Mouse (Mus musculus) cerebellum, postnatal 4 days (tissue): ENCODE data around the gene Atoh8.

ENCODE experiments used
- DNase-seq, 2 experiments: peaks; one replicate each; pipeline ENCODE4 v3.0.0; 2022; ENCODE audit warnings: low spot score in 2 of 2, mixed read lengths in 1 of 2

Atoh8 gene

DNA sequence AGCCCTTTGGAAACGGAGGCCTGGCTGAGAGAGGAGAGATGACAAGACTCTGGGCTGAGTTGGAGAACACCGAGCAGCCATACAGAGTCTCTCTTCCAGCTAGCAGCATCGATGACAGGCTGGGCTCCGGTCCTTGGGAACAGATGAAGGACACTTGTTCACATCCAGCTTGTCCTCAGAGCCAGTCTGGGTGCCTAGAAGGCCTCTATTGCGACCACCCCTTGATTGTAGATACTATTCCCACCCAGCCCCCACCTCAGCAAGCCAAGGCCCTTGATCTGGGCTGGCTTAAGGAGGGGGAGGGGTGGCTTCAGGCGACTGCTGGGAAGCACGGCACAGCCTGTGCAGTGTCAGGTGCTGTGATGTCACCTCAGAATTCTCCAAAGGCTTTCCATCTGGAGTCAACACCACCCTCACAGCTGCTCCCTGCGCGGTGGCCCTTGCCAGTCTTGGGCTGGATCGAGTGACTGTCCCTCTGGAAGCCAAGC is 19.3 kb upstream of the Atoh8 start:
- no peak for DNase-seq

DNA sequence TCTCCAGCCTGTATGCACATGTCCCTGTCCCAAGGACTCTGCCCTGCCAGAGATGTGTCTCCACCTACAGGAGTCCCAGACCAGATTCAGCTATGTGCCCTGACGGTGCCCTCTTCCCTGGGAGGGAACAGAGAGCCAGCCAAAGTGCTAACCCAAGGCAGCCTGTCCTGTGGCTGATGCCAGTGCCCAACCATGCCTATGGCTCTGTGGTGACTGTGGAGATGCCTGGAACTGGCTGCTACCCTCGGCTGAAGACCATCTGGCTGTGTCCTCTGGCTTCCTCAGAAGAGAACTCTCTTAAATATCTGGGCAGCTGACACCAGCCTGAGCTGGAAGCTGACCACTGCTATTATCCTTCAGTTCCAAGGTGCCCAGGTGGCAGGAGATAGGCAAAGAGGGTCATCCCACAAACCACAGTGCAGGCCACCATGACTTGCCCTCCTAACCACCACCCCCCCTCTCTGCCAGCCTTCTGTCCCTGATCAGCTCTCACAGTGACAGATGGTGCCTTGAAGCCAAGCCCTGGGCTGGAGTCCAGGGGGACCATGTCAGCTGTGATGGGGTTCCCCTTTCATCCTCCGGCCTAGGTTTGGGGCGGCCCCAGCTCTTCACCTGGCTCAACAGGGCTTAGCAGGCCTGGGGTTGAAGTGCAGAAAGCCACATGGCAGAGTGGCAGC is 18.7 kb upstream of the Atoh8 start:
- DNase-seq, result peak in 1 of 2 experiments; percentile 69

- DNase-seq, result no peak
Measured at GRCm38 (mm10) chr6:72253168-72253567, 17.8 kb upstream of the Atoh8 start.

DNA sequence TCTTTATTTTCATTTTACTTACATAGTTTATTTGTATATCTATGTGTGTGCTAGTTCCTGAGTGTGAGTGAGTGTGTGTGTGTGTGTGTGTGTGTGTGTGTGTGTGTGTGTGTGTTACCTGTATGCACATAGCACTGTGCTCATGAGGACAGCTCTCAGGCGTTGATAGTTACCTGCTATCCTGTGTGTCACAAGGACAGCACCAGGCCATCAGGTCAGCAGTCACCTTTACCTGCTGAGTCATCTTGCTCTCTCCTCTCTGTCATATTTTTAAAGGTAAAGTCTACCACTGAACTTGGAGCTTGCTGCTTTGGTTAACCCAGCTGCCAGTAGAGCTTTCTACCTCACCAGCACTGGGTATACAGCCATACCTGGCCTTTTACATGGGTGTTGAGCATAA is 17.1 kb upstream of the Atoh8 start:
- DNase-seq, result no peak

- DNase-seq, result no peak
Measured at GRCm38 (mm10) chr6:72249981-72250380, 14.6 kb upstream of the Atoh8 start.

- no peak for DNase-seq
Measured at GRCm38 (mm10) chr6:72248150-72248914, 13.0 kb upstream of the Atoh8 start.

GRCm38 (mm10) chr6:72246303-72246702 is 10.9 kb upstream of the Atoh8 start:
- no peak for DNase-seq

DNA sequence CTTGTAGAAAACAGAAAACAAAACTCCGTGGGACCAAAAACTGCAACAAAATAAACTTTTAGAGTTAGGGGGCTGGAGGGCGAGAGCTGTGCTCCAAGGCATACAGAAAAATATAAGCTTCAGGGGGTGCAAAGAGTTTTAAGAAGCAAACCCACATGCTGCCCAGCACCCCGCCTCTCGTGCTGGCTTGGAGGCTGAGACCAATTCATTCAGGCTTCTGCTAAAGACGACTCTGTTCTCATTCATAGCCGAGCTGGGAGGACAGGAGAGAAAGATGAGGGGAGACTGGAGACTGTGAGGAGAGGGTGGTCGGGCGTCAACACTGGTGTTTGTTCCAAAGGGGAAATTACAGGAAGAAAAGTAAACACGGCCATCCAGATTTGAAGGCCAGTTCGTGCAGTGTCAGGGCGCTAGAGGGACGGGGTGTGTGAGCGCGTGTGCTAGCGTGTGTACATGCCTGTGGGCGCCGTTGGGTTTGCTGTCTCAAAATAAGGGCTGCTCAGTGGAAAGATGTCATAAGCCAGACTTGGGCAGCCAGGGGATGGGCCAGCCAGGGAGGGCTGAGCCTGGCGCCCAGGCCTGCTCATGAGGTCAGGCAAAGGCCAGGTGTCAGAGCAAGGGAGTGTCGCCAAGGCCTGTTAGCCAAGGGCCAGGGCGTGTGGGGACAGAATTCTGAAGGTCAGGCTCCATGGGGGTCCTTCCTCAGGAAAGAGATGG is 9.3 kb upstream of the Atoh8 start:
- no peak for DNase-seq

DNA sequence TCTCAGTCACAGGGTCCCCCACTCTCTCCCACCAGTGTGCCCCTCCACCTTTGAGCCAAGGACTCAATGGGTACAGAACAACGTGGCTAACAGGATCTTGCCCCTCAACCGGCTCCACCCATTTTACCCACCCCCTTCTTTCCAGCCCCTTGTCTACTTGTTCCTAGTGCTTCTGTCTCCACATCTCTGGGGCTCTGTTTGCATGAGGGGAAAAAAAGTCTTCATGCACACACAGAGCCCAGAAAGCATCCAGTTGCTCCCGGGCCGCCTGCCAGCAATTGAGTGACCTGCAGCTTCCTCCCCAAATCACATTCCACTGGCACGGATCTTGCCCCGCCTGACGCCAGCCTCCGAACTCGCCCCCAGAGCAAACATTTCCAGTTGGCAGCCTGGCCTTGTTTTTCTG is 8.8 kb upstream of the Atoh8 start:
- peak; percentile 78 to 82 for DNase-seq

DNA sequence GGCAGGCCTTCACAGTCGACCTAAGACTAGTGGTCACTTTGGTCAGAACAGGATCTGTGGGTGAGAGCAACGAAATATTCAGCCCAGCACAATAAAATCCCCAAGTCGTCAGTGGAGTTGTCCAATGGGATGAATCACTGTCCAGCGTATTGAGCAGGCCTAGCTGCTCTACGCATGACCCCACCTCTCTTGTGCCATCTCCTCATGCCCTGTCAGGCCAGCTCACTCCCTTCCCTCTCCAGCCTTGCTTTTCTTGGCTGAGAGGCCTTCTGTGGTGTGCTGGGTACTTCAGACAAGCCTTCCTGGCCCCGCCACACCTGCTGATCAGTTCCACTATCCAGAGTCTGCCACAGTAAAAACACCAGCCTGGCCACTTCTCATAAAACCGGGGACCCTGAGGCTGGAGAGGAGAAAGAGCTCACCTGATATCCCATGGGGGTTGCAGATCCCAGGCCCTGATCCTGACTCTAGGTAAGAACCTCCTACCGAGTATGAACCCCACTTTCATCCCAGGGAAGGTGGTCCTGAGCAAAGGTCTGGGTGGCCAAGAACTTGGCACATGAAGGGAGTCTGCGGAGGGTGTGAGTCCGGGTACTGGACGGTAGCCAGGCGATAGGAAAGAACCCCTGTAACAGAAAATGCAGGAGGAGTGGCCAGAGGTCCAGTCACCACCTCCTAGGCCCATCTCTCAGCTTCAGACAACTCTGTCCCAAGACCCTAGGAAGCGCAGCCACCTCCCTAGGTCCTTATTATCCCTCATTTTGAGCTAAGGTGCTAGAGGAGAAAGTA is 7.3 kb upstream of the Atoh8 start:
- no peak for DNase-seq

GRCm38 (mm10) chr6:72241843-72242154 is 6.4 kb upstream of the Atoh8 start:
- DNase-seq, result no peak

DNA sequence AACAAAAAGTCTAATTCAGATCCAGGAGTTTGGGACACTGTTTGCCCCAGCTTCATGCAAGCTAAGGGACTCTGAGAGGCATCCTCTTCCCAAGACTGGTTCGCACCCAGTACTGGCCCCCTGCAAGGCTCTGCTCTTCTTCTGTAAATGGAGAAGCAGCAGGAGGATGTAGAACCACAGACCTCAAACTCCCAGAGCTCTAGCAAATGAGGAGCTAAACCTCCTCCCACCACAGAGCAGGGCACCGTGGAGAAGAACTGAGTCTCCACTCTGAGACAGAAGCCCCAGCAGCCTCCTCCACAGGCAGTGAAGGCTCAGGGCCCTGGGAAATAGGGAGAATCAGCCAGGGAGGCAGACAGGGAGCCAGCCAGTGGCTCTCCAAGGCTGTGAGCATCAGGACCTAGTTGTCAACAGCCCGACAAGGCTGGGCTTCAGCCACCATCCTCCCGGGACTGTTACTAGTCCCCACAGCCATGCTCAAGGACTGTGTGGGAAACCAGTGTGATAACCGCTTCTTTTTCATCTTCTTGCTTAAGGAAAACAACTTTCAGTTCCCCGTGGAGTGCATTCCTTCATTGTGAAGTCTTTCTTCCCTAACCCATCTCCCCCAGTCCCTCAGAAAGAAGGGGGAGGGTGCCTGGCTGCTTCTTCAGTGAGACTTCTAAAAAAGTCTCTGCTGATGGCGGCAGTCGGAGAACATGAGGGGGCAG is 5.9 kb upstream of the Atoh8 start:
- no peak for DNase-seq

- no peak for DNase-seq
Measured at GRCm38 (mm10) chr6:72240042-72240441, 4.7 kb upstream of the Atoh8 start.

- DNase-seq, result peak; percentile 87 to 91
Measured at GRCm38 (mm10) chr6:72237035-72237434, 1.7 kb upstream of the Atoh8 start.

DNA sequence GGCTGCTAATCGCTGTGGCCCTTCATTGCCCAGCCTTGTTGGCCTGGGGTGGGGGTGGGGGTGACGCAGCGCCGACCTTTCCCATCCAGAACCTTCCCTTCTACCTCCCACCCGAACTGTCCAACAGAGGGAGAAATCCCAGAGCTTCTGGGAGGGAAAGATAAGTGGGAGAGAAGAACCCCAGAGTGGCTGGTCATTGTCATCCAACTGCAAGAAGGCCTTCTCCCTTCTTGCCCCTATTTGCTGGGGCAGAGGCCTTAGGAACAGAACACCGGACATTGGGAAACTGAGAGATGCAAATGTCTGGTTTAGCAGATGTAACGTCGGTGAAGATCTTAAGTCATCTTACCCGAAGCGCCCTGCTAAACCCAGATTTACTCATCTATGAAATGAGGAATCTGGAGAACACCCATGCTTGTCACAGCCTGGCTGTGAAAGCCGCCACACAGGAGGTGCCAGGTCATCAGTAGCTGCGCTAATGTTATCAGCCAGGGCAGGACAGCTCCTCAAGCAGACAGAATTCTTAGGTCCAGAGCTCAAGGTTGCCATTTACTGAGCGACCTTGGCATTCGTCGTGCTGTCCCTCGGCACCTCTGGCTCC is 530 bp upstream of the Atoh8 start:
- no peak for DNase-seq

DNA sequence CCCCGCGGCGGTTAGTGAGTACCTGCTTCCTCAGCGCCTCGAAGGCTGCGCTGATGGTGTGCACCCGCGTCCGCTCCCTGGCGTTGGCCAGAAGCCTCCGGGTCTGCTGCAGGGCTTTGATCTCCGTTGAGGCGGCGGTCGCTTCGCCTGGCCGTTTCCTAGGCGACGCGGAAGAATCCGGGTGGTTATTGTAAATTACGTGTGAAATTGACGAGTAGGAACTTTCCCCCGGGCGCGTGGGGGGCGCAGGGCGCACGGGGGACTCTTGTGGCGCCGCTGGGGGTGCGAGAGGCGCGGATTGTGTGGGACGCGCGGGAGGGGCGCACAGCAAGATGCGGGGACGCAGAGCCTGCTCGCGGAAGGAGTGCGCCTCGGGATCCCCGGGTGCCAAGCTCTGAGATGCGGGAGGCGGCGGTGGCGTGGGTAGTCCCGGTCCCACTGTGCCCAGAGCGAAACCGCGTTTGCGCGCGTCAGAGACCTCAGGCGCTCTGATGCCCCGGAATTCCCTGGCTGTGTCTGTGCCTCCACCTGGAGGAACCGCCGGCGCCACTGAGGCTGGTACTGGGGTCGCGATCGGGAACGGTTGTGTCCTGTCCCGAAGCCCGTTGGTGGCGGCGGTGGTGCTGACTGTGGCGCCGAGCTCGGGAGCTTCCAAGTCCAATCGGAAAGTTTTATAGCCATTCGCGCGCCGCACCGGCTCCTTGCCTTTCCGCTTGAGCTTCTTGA is 842 bp downstream of the Atoh8 start:
- no peak for DNase-seq

DNA sequence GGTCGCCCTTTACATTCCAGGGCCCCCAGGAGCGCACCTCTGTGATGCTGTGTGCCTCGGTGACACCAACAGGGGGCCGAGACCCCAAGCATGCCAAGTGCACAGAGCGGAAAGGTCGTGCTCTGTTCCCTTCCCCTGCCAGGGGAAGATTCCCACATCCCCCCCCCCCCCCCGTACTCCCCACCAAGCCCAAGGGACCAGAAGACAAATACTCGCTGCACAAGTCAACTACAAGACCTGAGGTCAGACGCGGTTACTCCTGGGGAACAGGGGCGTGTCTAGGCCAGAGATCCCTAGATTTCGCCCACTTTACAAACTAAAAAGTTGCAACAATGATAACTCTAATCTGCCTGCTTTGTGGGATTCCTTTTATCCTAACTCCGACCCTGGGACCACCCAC is 1.4 kb downstream of the Atoh8 start:
- DNase-seq, result no peak

DNA sequence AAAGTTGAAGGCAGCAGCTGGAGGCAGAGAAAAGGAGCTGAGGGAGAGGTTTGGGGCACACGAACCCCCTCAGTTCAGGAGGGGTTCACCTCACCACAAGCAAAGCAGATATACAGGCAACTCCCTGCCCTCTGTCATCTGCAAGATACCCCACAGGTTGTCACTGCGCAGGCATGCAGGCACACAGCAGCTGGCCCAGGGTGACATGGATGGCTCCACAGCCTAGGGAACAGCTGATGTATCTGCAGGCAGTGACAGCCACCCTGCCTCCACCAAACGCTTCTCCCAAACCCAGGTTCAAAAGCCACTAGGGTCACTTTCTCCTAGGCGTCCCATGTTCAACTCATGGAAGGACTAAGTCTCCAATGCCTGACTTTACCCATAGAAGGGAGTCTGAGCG is 2.5 kb downstream of the Atoh8 start:
- no peak for DNase-seq

- DNase-seq, result no peak
Measured at GRCm38 (mm10) chr6:72232411-72232810, 3.0 kb downstream of the Atoh8 start.

GRCm38 (mm10) chr6:72230875-72231274 is 4.5 kb downstream of the Atoh8 start:
- no peak for DNase-seq
